Mouse (Mus musculus) CH12.LX (cell line): Measurements from ENCODE around the gene Mcmbp. TPM values are rescaled to one million over a fixed set of nuclear protein-coding genes. Genes with fewer than 3 reads are reported as not detected.

Experiments
- DNase-seq: peaks from one replicate; pipeline ENCODE4 v3.0.0-alpha.2; 2013; ENCODE audit errors: extremely low read depth
- H3K27ac ChIP-seq: 2 replicates; pipeline ENCODE4 v1.5.1; 2012; ENCODE audit warnings: low read depth, mild to moderate bottlenecking, control low read depth, moderate library complexity; ENCODE audit not compliant: insufficient read depth
- H3K27me3 ChIP-seq: replicated peaks from 2 replicates; pipeline ENCODE3; 2012; ENCODE audit warnings: inconsistent platforms
- H3K36me3 ChIP-seq, 2 experiments: replicated peaks in 1 of 2; 2 replicates each; pipeline versions ENCODE3 to v1.6.1; 2012; ENCODE audit warnings: inconsistent platforms in 1 of 2, low read length in 1 of 2, mild to moderate bottlenecking in 1 of 2, mixed read lengths in 1 of 2, moderate library complexity in 1 of 2; ENCODE audit not compliant: control insufficient read depth in 1 of 2, insufficient read depth in 1 of 2
- H3K4me1 ChIP-seq, 2 experiments: 2 replicates each; pipeline ENCODE4 v1.6.1; 2012; ENCODE audit warnings: inconsistent platforms in 1 of 2, moderate library complexity in 1 of 2; ENCODE audit not compliant: insufficient read depth in 2 of 2, control insufficient read depth in 1 of 2
- H3K4me2 ChIP-seq: 2 replicates; pipeline ENCODE4 v1.6.1; 2012; ENCODE audit warnings: low read depth, mild to moderate bottlenecking, control low read depth; ENCODE audit not compliant: poor library complexity, insufficient read depth, severe bottlenecking
- H3K4me3 ChIP-seq, 3 experiments: fragments of 150-350 bp in 1 of 3; sonication (generic) in 1 of 3; replicated peaks in 1 of 3; 2 replicates each; pipeline versions ENCODE3 to v1.5.1; 2011 to 2012; ENCODE audit warnings: low read depth in 2 of 3, low read length in 2 of 3, mild to moderate bottlenecking in 2 of 3, moderate library complexity in 2 of 3, control low read depth in 1 of 3, improper control_type of control experiment in 1 of 3, inconsistent platforms in 1 of 3, mixed read lengths in 1 of 3; ENCODE audit not compliant: poor library complexity in 1 of 3
- H3K79me2 ChIP-seq: replicated peaks from 2 replicates; pipeline ENCODE4 v1.6.1; 2012; ENCODE audit warnings: mild to moderate bottlenecking, moderate library complexity; ENCODE audit not compliant: control insufficient read depth, poor library complexity, insufficient read depth, severe bottlenecking; ENCODE audit errors: extremely low read depth
- H3K9ac ChIP-seq: 2 replicates; pipeline ENCODE4 v1.6.1; 2012; ENCODE audit warnings: low read depth, mild to moderate bottlenecking, control low read depth, moderate library complexity; ENCODE audit not compliant: insufficient read depth
- H3K9me3 ChIP-seq: replicated peaks from 2 replicates; pipeline ENCODE3; 2012; ENCODE audit warnings: low read length, inconsistent platforms, mixed read lengths
- BHLHE40 ChIP-seq: IDR thresholded peaks from 2 replicates; pipeline ENCODE4 v1.6.1; 2011; ENCODE audit warnings: mild to moderate bottlenecking, low read depth, low read length, improper control_type of control experiment
- CHD2 ChIP-seq: IDR thresholded peaks from 2 replicates; pipeline ENCODE4 v1.6.1; 2011; ENCODE audit warnings: low read length, improper control_type of control experiment
- CTCF ChIP-seq, 2 experiments: IDR thresholded peaks in 1 of 2; conservative IDR thresholded peaks in 1 of 2; 2 replicates each; pipeline ENCODE4 v1.5.1; 2011 to 2012; ENCODE audit warnings: low read depth in 2 of 2, low read length in 2 of 2, improper control_type of control experiment in 1 of 2, inconsistent platforms in 1 of 2, mild to moderate bottlenecking in 1 of 2, moderate library complexity in 1 of 2
- EP300 ChIP-seq: IDR thresholded peaks from 2 replicates; pipeline ENCODE4 v1.6.1; 2011; ENCODE audit warnings: low read length, improper control_type of control experiment
- ETS1 ChIP-seq: conservative IDR thresholded peaks from 2 replicates; pipeline ENCODE4 v1.6.1; 2012; ENCODE audit warnings: low read depth, mild to moderate bottlenecking, inconsistent platforms, low read length, improper control_type of control experiment, moderate library complexity
- IRF4 ChIP-seq: IDR thresholded peaks from 2 replicates; pipeline ENCODE4 v1.6.1; 2014; ENCODE audit warnings: low read depth, mild to moderate bottlenecking, inconsistent platforms, low read length, improper control_type of control experiment
- JUN ChIP-seq: IDR thresholded peaks from 2 replicates; pipeline ENCODE4 v1.6.1; 2011; ENCODE audit warnings: low read depth, mild to moderate bottlenecking, low read length, improper control_type of control experiment, moderate library complexity; ENCODE audit not compliant: insufficient read depth
- JUND ChIP-seq: conservative IDR thresholded peaks from 2 replicates; pipeline ENCODE4 v1.6.1; 2011; ENCODE audit warnings: low read depth, low read length, improper control_type of control experiment
- KAT2A ChIP-seq: IDR thresholded peaks from 2 replicates; pipeline ENCODE4 v1.6.1; 2012; ENCODE audit warnings: low read length, improper control_type of control experiment, inconsistent platforms; ENCODE audit not compliant: insufficient replicate concordance
- MAFK ChIP-seq: IDR thresholded peaks from 2 replicates; pipeline ENCODE4 v1.6.1; 2011; ENCODE audit warnings: low read length, improper control_type of control experiment; ENCODE audit not compliant: insufficient replicate concordance
- MAX ChIP-seq: IDR thresholded peaks from 2 replicates; pipeline ENCODE4 v1.6.1; 2011; ENCODE audit warnings: low read length, improper control_type of control experiment
- MAZ ChIP-seq: IDR thresholded peaks from 2 replicates; pipeline ENCODE4 v1.6.1; 2012; ENCODE audit warnings: low read depth, mild to moderate bottlenecking, inconsistent platforms, low read length, improper control_type of control experiment, moderate library complexity
- MEF2A ChIP-seq: IDR thresholded peaks from 2 replicates; pipeline ENCODE4 v1.6.1; 2014; ENCODE audit warnings: low read depth, mild to moderate bottlenecking, inconsistent platforms, low read length, improper control_type of control experiment, borderline replicate concordance
- MYC ChIP-seq: IDR thresholded peaks from 2 replicates; pipeline ENCODE4 v1.6.1; 2011; ENCODE audit warnings: low read depth, mild to moderate bottlenecking, improper control_type of control experiment, low read length
- NELFE ChIP-seq: IDR thresholded peaks from 2 replicates; pipeline ENCODE4 v1.6.1; 2011; ENCODE audit warnings: low read depth, low read length, improper control_type of control experiment
- NRF1 ChIP-seq: IDR thresholded peaks from 2 replicates; pipeline ENCODE4 v1.6.1; 2014; ENCODE audit warnings: low read depth, mild to moderate bottlenecking, inconsistent platforms, low read length, improper control_type of control experiment, moderate library complexity
- SIN3A ChIP-seq: IDR thresholded peaks from 2 replicates; pipeline ENCODE4 v1.6.1; 2012; ENCODE audit warnings: low read length, improper control_type of control experiment, inconsistent platforms
- SMC3 ChIP-seq: IDR thresholded peaks from 2 replicates; pipeline ENCODE4 v1.6.1; 2011; ENCODE audit warnings: low read depth, low read length, improper control_type of control experiment
- TBP ChIP-seq: conservative IDR thresholded peaks from 2 replicates; pipeline ENCODE4 v1.6.1; 2011; ENCODE audit warnings: low read depth, low read length, improper control_type of control experiment
- TCF12 ChIP-seq: IDR thresholded peaks from 2 replicates; pipeline ENCODE4 v1.6.1; 2014; ENCODE audit warnings: low read depth, mild to moderate bottlenecking, inconsistent platforms, low read length, improper control_type of control experiment
- UBTF ChIP-seq: IDR thresholded peaks from 2 replicates; pipeline ENCODE4 v1.6.1; 2012; ENCODE audit warnings: low read depth, mild to moderate bottlenecking, inconsistent platforms, low read length, improper control_type of control experiment, moderate library complexity
- USF1 ChIP-seq: IDR thresholded peaks from 2 replicates; pipeline ENCODE4 v1.6.1; 2014; ENCODE audit warnings: low read depth, mild to moderate bottlenecking, inconsistent platforms, low read length, improper control_type of control experiment
- USF2 ChIP-seq: conservative IDR thresholded peaks from 2 replicates; pipeline ENCODE4 v1.6.1; 2011; ENCODE audit warnings: low read depth, low read length, improper control_type of control experiment
- ZMIZ1 ChIP-seq: IDR thresholded peaks from 2 replicates; pipeline ENCODE4 v1.6.1; 2012; ENCODE audit warnings: low read depth, mild to moderate bottlenecking, inconsistent platforms, low read length, improper control_type of control experiment
- ZNF384 ChIP-seq: IDR thresholded peaks from 2 replicates; pipeline ENCODE4 v1.6.1; 2012; ENCODE audit warnings: low read depth, low read length, improper control_type of control experiment, inconsistent platforms
- dilution Hi-C: fragments of 300-500 bp; cut with MboI; formaldehyde crosslinking; loops from 2 replicates; pipeline ENCODE4 v1.14.3; 2020; ENCODE audit warnings: low sequenced_read_pairs; ENCODE audit not compliant: extremely low pct_unique_long_range_greater_than_20kb, extremely low pct_ligation_motif_present
- in situ Hi-C: fragments of 300-500 bp; cut with MboI; formaldehyde crosslinking; loops from 3 replicates; pipeline ENCODE4 v1.14.3; 2019; ENCODE audit warnings: low sequenced_read_pairs, low pct_ligation_motif_present, low pct_unique_long_range_greater_than_20kb, mixed read lengths
- polyA plus RNA-seq: library from polyadenylated mRNA; unstranded; fragments of >175 nt; gene quantifications from 2 replicates; pipeline ENCODE4 v1.2.1, GENCODE M21; 2012; ENCODE audit warnings: low read depth; ENCODE audit not compliant: insufficient read length
- total RNA-seq, 2 experiments: library from RNA; depleted of rRNA; stranded (reverse); fragments of 300-350 nt in 1 of 2; fragments of >200 nt in 1 of 2; gene quantifications; 2 replicates each; pipeline ENCODE4 v1.2.3; 2012 to 2014

Mcmbp gene
- total and polyA plus RNA-seq, 3 experiments: 45.2 to 75.7 (median 69.4) TPM

DNA sequence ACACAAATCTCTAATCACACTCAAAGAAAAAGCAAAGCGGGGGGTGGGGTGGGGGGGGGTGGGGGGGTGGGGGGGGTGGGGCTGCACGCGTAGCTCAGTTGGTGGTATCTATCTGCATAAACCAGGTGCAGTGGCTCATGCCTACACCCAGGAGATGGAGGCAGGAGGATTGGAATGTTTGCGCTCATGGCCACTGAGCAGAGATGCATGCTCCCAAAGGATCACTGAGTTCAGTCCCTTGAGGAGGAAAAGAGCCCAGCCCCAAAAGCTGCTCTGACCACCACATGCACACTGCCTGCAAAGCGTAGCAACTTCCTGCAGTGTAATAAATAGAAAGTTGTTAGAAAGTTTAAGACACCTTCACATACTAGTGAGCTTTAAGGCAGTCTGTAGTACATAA, 12.6 kb downstream of the Mcmbp start:
- no peak for DNase-seq
- no peak overlapping the region for H3K27ac ChIP-seq
- H3K4me1 ChIP-seq: peaks cover 26 to 80% of the 10 kb centered on the region in 2 experiments
- no peak overlapping the region for H3K4me2 ChIP-seq
- H3K27me3 ChIP-seq: no peaks in the 10 kb centered on the region
- dilution Hi-C loops: no loop called here
- no peak overlapping the region for H3K4me3 ChIP-seq
- peaks cover 10 to 23% of the 10 kb centered on the region in 2 experiments for H3K36me3 ChIP-seq
- H3K9ac ChIP-seq: no peak overlapping the region
- peaks cover 46% of the 10 kb centered on the region for H3K79me2 ChIP-seq
- in situ Hi-C loops: no loop called here
- no peaks in the 10 kb centered on the region for H3K9me3 ChIP-seq
- no peak for TF ChIP-seq MAX
- TF ChIP-seq TBP: no peak
- no peak for TF ChIP-seq JUND
- TF ChIP-seq CTCF (conservative IDR thresholded peaks at IDR 0.05 in 1 of 2, IDR thresholded peaks at IDR 0.05 in 1 of 2; ENCODE audit: low read depth in 2 of 2, low read length in 2 of 2): no peak
- no peak for TF ChIP-seq BHLHE40
- TF ChIP-seq TCF12: no peak
- no peak for TF ChIP-seq SMC3
- TF ChIP-seq NRF1: no peak
- TF ChIP-seq MYC: no peak
- TF ChIP-seq MEF2A: no peak
- no peak for TF ChIP-seq MAZ
- no peak for TF ChIP-seq ETS1
- TF ChIP-seq SIN3A: no peak
- TF ChIP-seq ZNF384: no peak
- no peak for TF ChIP-seq MAFK
- TF ChIP-seq ZMIZ1: no peak

DNA sequence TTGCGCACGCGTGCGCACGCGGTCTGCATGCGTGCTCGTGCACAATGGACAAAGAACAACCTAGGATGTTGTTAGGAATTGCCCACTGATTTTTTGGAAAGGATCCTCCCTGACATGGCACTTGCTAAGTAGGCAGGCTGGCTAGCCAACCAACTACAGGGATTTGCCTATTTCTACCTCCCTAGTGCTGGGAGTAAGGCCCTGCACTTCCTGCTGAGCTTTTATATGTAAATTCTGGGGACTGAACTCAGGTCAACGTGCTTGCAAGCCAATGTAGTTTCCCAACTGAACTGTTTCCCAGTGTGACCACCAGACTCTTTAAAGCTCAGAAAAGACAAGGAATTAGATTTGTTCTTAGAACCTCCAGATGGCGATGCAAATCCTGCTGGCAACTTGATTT, 13.3 kb downstream of the Mcmbp start:
- no peak overlapping the region for H3K4me2 ChIP-seq
- dilution Hi-C loops (no loop called here), in situ Hi-C loops (no loop called here)
- no peak for DNase-seq
- H3K36me3 ChIP-seq: peaks cover 13 to 30% of the 10 kb centered on the region in 2 experiments
- H3K9ac ChIP-seq: no peak overlapping the region
- TF ChIP-seq MAX: no peak
- no peak for TF ChIP-seq KAT2A
- TF ChIP-seq EP300: no peak
- no peak for TF ChIP-seq TBP
- no peak for TF ChIP-seq JUN
- TF ChIP-seq JUND: no peak
- no peak for TF ChIP-seq NELFE
- no peak for TF ChIP-seq IRF4
- no peak for TF ChIP-seq USF1
- TF ChIP-seq ZMIZ1: no peak
- no peak for TF ChIP-seq UBTF
- TF ChIP-seq USF2: no peak
- no peak for TF ChIP-seq CHD2
- no peak for TF ChIP-seq MEF2A
- H3K4me3 ChIP-seq: no peak overlapping the region
- H3K27me3 ChIP-seq: no peaks in the 10 kb centered on the region
- H3K79me2 ChIP-seq: peaks cover 40% of the 10 kb centered on the region
- no peak overlapping the region for H3K27ac ChIP-seq
- peaks cover 26 to 73% of the 10 kb centered on the region in 2 experiments for H3K4me1 ChIP-seq
- no peaks in the 10 kb centered on the region for H3K9me3 ChIP-seq
